Mouse (Mus musculus) forebrain, embryonic 10.5 days (tissue): ENCODE measurements at regions not wholly inside any gene's neighbourhood (a gene's known extent, or its start where the extent isn't known, plus 50 kb on each side); places are given as distances from the start of the nearest gene placed in this dataset.

Experiments
- DNase-seq: peaks from one replicate; pipeline ENCODE4 v3.0.0-alpha.2; 2017; ENCODE audit warnings: low spot score; ENCODE audit errors: extremely low spot score
- H3K27ac ChIP-seq: fragments of 300-500 bp; sonication (generic); 2 replicates; pipeline ENCODE4 v1.5.1; 2016; ENCODE audit warnings: mild to moderate bottlenecking
- H3K27me3 ChIP-seq: fragments of 300-500 bp; sonication (generic); 2 replicates; pipeline ENCODE4 v1.6.1; 2016; ENCODE audit warnings: mild to moderate bottlenecking; ENCODE audit not compliant: poor library complexity, severe bottlenecking
- H3K36me3 ChIP-seq: fragments of 300-500 bp; sonication (generic); replicated peaks from 2 replicates; pipeline ENCODE4 v1.6.1; 2016; ENCODE audit warnings: mild to moderate bottlenecking, moderate library complexity
- H3K4me1 ChIP-seq: fragments of 300-500 bp; sonication (generic); 2 replicates; pipeline ENCODE4 v1.6.1; 2016
- H3K4me3 ChIP-seq: fragments of 300-500 bp; sonication (generic); 2 replicates; pipeline ENCODE4 v1.5.1; 2016; ENCODE audit warnings: mild to moderate bottlenecking, moderate library complexity
- H3K9me3 ChIP-seq: fragments of 300-500 bp; sonication (generic); 2 replicates; pipeline ENCODE4 v1.6.1; 2016; ENCODE audit warnings: mild to moderate bottlenecking, moderate library complexity
- WGBS: fragments of 180-500 bp; shearing (Covaris S2); methylation state at CpG from one replicate; pipeline ENCODE4 v1.1.7; 2016; 5-methylcytosine and 5-hydroxymethylcytosine counted together

DNA sequence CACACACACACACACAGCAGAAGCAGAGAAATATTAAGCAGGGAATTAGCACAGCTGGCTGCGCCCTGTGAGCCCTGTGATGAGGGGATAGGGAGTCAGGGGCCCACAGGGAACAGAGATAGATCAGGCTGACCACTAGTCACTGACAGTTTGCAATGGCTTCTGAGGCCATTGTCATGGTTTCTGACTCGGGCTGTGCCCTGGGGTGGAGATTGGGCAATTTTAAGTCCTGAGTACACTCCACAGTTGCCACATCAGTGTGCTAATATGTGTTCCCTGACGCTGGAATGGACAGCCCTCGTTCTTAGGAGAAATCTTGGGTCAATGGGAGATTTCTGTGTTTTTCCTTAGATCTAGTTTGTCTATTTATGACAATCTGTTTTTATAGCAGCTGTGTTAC is 148.3 kb upstream of the Nectin1 start:
- Histone ChIP-seq H3K4me3 (no peak overlapping the region), H3K36me3 (no peaks in the 10 kb centered on the region), H3K27ac (no peak overlapping the region), H3K4me1 (no peaks in the 10 kb centered on the region), H3K27me3 (no peaks in the 10 kb centered on the region), H3K9me3 (no peaks in the 10 kb centered on the region)
- 75% methylated on average over 4 of the region's 4 CpGs for WGBS
- no peak for DNase-seq

- WGBS = 73% methylated on average over 2 of the region's 2 CpGs
Measured at GRCm38 (mm10) chr9:43600396-43600795, 143.4 kb upstream of the Nectin1 start.

GRCm38 (mm10) chr9:43617632-43618031 is 126.2 kb upstream of the Nectin1 start:
- Histone ChIP-seq H3K4me3 (no peak overlapping the region), H3K27ac (no peak overlapping the region), H3K4me1 (peaks cover 11% of the 10 kb centered on the region), H3K9me3 (no peaks in the 10 kb centered on the region), H3K36me3 (no peaks in the 10 kb centered on the region), H3K27me3 (no peaks in the 10 kb centered on the region)
- no peak for DNase-seq
- 38% methylated on average over 12 of the region's 12 CpGs for WGBS

More at GRCm38 (mm10) chr9:43600396-43600795, 143.4 kb upstream of the Nectin1 start:
- no peaks in the 10 kb centered on the region for H3K4me1 ChIP-seq
- DNase-seq = no peak
- no peak overlapping the region for H3K27ac ChIP-seq
- H3K4me3 ChIP-seq = no peak overlapping the region
- H3K36me3 ChIP-seq = no peaks in the 10 kb centered on the region
- no peaks in the 10 kb centered on the region for H3K9me3 ChIP-seq
- no peaks in the 10 kb centered on the region for H3K27me3 ChIP-seq

- no peak overlapping the region for H3K4me3 ChIP-seq
- DNase-seq = no peak
- H3K9me3 ChIP-seq = no peaks in the 10 kb centered on the region
- WGBS = 82% methylated on average over 4 of the region's 4 CpGs
- H3K4me1 ChIP-seq = no peaks in the 10 kb centered on the region
- no peaks in the 10 kb centered on the region for H3K36me3 ChIP-seq
- H3K27ac ChIP-seq = no peak overlapping the region
- H3K27me3 ChIP-seq = no peaks in the 10 kb centered on the region
Measured at GRCm38 (mm10) chr9:43627558-43627957, 116.2 kb upstream of the Nectin1 start.

DNA sequence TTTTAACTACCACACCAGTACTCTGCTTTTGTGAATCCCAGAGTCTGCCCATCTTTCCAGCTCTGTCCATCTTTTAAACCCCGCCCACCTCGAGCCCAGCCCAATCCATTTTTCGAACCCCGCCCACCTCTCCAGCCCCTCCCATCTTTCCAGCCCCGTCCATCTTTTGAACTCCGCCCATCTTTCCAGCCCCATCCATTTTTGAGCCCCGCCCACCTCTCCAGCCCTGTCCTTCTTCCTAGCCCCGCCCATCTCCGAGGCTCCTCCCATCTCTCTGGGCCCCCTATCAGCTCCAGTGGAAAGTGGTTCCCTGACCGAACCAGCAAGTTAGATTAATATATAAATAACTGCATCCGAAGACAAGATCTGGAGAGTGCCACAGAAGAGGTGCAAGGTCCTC is 115.0 kb upstream of the Nectin1 start:
- Histone ChIP-seq H3K27ac (no peak overlapping the region), H3K27me3 (no peaks in the 10 kb centered on the region), H3K36me3 (no peaks in the 10 kb centered on the region), H3K9me3 (no peaks in the 10 kb centered on the region), H3K4me3 (no peak overlapping the region), H3K4me1 (no peaks in the 10 kb centered on the region)
- WGBS = 47% methylated on average over 11 of the region's 11 CpGs
- DNase-seq = no peak

DNA sequence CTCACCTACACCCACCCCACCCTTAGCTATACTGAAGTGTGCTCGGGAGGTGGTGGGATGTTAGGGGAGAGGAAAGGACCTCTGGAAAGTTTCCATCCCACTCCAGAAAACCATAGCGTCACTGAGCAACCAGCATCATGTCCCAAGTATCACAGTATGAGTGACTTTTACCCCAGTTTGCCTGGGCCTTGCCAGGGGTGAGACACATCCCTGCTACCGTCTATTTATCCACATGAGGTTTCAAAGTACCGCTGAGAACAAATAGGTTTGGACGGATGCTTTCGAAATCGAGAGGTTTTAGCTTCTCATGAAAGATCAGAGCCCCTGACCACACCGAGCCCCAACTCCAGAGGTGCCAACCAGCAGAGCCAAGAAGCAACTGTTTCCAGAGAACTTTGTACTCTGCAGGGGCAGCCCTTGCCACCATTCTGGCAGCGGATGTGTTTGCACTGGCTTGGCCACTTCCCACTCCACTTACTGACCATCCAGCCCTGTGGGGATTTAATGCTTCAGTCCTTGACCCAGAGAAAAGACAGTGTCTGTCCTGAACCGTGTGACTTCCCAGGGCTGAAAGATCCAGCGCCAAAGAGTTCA is 107.3 kb upstream of the Nectin1 start:
- Histone ChIP-seq H3K4me1 (peaks cover 7% of the 10 kb centered on the region; the same call in 1 of the 2 replicates), H3K36me3 (no peaks in the 10 kb centered on the region), H3K27me3 (no peaks in the 10 kb centered on the region), H3K4me3 (no peak overlapping the region), H3K9me3 (no peaks in the 10 kb centered on the region), H3K27ac (no peak overlapping the region)
- 86% methylated on average over 11 of the region's 11 CpGs for WGBS
- DNase-seq = no peak

DNA sequence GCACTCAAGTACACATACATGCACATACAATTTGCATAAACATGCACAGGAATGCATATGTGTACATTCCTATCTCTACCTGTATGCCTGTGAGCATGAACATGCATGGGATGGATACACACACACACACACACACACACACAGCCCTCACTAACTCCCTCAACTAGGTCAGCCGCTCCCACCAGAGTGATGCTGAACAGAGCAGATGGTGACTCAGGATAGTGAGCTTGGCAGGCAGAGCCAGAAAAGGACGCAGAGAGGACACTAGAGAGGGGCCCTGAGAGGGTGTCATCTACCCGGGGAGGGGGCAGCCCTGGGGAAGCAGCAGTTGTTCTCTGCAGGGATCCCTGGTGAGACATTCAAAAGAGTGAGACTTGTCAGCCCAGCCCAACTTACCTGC is 85.6 kb upstream of the Nectin1 start:
- no peak overlapping the region for H3K4me3 ChIP-seq
- no peaks in the 10 kb centered on the region for H3K36me3 ChIP-seq
- H3K27ac ChIP-seq = no peak overlapping the region
- WGBS = 76% methylated on average over 3 of the region's 3 CpGs
- H3K9me3 ChIP-seq = no peaks in the 10 kb centered on the region
- H3K27me3 ChIP-seq = no peaks in the 10 kb centered on the region
- no peak for DNase-seq
- peaks cover 12% of the 10 kb centered on the region; the same call in 1 of the 2 replicates for H3K4me1 ChIP-seq

- Histone ChIP-seq H3K36me3 (no peaks in the 10 kb centered on the region), H3K9me3 (no peaks in the 10 kb centered on the region), H3K27me3 (no peaks in the 10 kb centered on the region), H3K4me3 (no peak overlapping the region), H3K27ac (no peak overlapping the region), H3K4me1 (peaks cover 12% of the 10 kb centered on the region; the same call in 1 of the 2 replicates)
- DNase-seq = no peak
- WGBS = 78% methylated on average over 6 of the region's 6 CpGs
Measured at GRCm38 (mm10) chr9:43659237-43659636, 84.5 kb upstream of the Nectin1 start.

DNA sequence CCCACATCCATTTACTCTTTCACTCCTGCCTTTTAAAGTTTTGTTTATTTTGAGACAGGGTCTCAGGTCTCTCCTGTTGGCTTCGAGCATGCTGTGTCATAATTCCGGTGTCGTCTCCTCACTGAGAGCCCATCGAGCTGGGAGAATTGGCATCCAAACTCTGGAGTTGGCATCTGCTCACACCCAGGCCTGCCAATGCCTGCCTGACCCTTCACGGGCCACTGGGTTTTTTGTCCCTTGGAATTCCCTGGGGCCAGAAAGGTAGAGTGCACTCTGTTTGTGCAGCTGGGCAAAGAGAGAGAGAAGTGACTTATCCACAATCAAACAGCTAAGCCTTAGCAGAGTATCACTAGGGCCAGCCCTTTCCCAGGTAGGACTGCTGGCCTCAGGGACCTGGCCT is 83.6 kb upstream of the Nectin1 start:
- WGBS = 88% methylated on average over 5 of the region's 5 CpGs
- Histone ChIP-seq H3K9me3 (no peaks in the 10 kb centered on the region), H3K4me1 (peaks cover 12% of the 10 kb centered on the region; the same call in 1 of the 2 replicates), H3K36me3 (no peaks in the 10 kb centered on the region), H3K27ac (peak overlapping the region; percentile 16; the same call in 1 of the 2 replicates), H3K27me3 (no peaks in the 10 kb centered on the region), H3K4me3 (no peak overlapping the region)
- DNase-seq = no peak

DNA sequence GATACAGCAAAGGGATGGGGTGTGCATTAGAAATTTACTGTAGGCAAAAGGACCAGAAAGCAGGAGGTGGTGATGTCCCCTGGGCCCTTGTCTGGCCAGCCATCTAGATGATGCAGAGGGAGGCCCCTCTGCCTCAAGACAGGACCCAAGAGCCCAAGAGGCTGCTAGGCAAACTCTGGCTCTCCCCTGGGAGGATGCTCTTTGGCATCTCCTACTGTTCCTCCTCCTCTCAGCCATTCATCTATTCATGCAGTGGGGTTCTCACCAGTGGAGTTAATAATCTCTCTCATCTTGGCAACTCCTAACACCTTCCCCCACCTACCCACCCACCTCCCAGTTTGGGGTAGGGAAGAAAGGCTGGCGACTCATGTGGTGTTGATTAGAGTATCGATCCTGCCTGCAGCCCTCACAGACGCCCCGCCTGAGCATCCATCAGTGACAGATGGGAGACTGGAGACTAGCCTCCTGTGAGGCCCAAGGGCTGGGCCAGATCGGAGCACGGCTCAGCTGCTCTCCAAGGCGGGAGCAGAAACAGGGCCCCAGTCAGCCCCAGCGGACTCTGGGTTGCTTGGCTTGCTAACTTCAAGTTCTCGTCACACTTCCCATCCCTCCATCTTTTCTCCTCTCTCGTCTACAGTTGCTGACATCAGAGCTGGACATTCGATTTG is 82.8 kb upstream of the Nectin1 start:
- peaks cover 12% of the 10 kb centered on the region; the same call in 1 of the 2 replicates for H3K4me1 ChIP-seq
- no peak overlapping the region for H3K4me3 ChIP-seq
- no peaks in the 10 kb centered on the region for H3K27me3 ChIP-seq
- no peaks in the 10 kb centered on the region for H3K9me3 ChIP-seq
- no peaks in the 10 kb centered on the region for H3K36me3 ChIP-seq
- DNase-seq = no peak
- peak overlapping the region; percentile 11; the same call in 1 of the 2 replicates for H3K27ac ChIP-seq
- 68% methylated on average over 11 of the region's 11 CpGs for WGBS

GRCm38 (mm10) chr9:43661646-43662045 is 82.1 kb upstream of the Nectin1 start:
- H3K27ac ChIP-seq = no peak overlapping the region
- 83% methylated on average over 6 of the region's 6 CpGs for WGBS
- no peaks in the 10 kb centered on the region for H3K9me3 ChIP-seq
- H3K4me3 ChIP-seq = no peak overlapping the region
- H3K36me3 ChIP-seq = no peaks in the 10 kb centered on the region
- no peaks in the 10 kb centered on the region for H3K27me3 ChIP-seq
- H3K4me1 ChIP-seq = peaks cover 12% of the 10 kb centered on the region; the same call in 1 of the 2 replicates
- DNase-seq = no peak

GRCm38 (mm10) chr9:43667386-43667785 is 76.4 kb upstream of the Nectin1 start:
- Histone ChIP-seq H3K4me1 (0 out of 2 replicates have a peak, but pooled peaks cover 4% of the 10 kb centered on the region), H3K36me3 (no peaks in the 10 kb centered on the region), H3K27ac (no peak overlapping the region), H3K4me3 (no peak overlapping the region), H3K27me3 (no peaks in the 10 kb centered on the region), H3K9me3 (no peaks in the 10 kb centered on the region)
- DNase-seq = no peak
- 82% methylated on average over 6 of the region's 6 CpGs for WGBS

DNA sequence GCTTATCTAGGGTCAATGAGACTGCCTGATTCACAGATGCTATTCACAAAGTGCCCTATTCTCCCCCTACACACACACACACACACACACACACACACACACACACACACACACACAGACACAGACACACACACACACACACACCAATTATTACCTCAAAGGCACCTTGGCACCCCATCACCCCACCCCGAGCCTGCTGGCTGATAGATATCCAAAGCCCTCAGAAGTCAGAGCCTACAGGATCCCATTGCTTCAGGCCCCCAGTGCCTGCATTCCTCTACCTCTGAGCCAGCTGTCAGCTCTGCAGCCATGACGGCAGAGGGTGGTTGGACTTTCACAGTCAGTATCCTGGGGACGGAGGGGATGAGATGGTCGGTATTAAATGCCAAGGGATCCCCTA is 75.8 kb upstream of the Nectin1 start:
- no peak for DNase-seq
- Histone ChIP-seq H3K4me1 (peaks cover 4% of the 10 kb centered on the region), H3K27ac (no peak overlapping the region), H3K27me3 (no peaks in the 10 kb centered on the region), H3K4me3 (no peak overlapping the region), H3K9me3 (no peaks in the 10 kb centered on the region), H3K36me3 (no peaks in the 10 kb centered on the region)
- WGBS = 74% methylated on average over 4 of the region's 4 CpGs
